Mouse (Mus musculus): Measurements from ENCODE around the gene Panx2. TPM values are rescaled to one million over a fixed set of nuclear protein-coding genes. Genes with fewer than 3 reads are reported as not detected.

Panx2 gene
- polyA plus RNA-seq, 1 experiment from 2014 or later, result 0.23 TPM

DNA sequence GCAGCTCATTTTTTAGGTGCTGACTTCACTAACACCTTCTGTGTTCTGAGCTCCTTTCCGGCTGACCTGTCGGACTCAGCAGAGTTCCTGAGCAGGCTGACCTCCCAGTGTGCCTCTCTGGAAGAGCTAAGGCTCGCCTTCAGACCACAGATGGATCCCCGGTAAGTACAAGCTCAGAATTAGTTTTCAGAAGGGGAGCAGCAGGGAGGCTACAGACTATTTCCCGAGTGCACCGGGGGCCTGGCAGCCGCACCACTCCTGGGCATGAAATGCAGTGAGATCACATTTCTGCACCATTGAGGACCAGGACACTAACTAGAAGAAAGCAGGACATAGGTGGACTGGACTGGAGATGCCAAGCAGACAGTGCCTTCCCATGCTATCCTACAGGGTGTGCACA is 39.1 kb downstream of the Panx2 start:
- H3K9ac ChIP-seq (ENCODE audit: low read length), result no peak overlapping the region
- peaks cover 96% of the 10 kb centered on the region for H3K36me3 ChIP-seq (ENCODE audit: control insufficient read depth, insufficient read depth, low read length)
- ATAC-seq (replicated peaks; ENCODE audit: low FRiP score, low TSS enrichment, low read depth), result no peak
- no peak for DNase-seq (ENCODE audit: low spot score)
- no peak overlapping the region for H3K4me3 ChIP-seq (ENCODE audit: low read depth, low read length)
- no peaks in the 10 kb centered on the region for H3K27me3 ChIP-seq (replicated peaks; ENCODE audit: control insufficient read depth, insufficient read depth, low read length)
- 90% methylated on average over 7 of the region's 7 CpGs for WGBS
- no peak overlapping the region for H3K4me2 ChIP-seq (ENCODE audit: low read length)
- no peaks in the 10 kb centered on the region for H3K9me3 ChIP-seq (ENCODE audit: control insufficient read depth, low read length)
- H3K27ac ChIP-seq (ENCODE audit: low read depth), result no peak overlapping the region
- H3K4me1 ChIP-seq (replicated peaks; ENCODE audit: control insufficient read depth, insufficient read depth, low read length), result no peaks in the 10 kb centered on the region

DNA sequence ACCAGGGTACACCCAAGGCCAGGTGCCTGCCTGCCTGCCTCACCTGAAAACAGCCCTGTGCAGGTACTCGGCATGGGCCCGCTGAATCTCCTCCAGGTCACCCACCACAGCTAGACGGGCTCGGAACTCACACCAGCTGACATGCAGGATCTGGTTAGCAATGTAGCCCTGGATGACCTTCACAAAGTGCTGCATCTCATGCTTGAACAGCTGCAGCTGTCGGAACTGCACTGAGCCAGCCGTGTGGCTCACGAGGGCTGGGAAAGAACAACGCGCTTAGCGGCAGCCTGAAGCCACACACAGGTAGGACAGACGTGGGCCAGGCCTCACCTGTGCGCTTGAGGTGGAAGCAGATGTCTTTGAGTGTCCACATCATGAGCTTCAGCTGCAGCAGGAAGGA is 41.3 kb downstream of the Panx2 start:
- Histone ChIP-seq H3K4me2 (ENCODE audit: low read length) (no peak overlapping the region), H3K27me3 (replicated peaks; ENCODE audit: control insufficient read depth, insufficient read depth, low read length) (no peaks in the 10 kb centered on the region), H3K4me3 (ENCODE audit: low read depth, low read length) (no peak overlapping the region), H3K36me3 (ENCODE audit: control insufficient read depth, insufficient read depth, low read length) (peaks cover 95% of the 10 kb centered on the region), H3K4me1 (replicated peaks; ENCODE audit: control insufficient read depth, insufficient read depth, low read length) (no peaks in the 10 kb centered on the region), H3K9ac (ENCODE audit: low read length) (no peak overlapping the region), H3K9me3 (ENCODE audit: control insufficient read depth, low read length) (no peaks in the 10 kb centered on the region), H3K27ac (ENCODE audit: low read depth) (no peak overlapping the region)
- WGBS, result 90% methylated on average over 12 of the region's 12 CpGs
- no peak for DNase-seq (ENCODE audit: low spot score)
- no peak for ATAC-seq (replicated peaks; ENCODE audit: low FRiP score, low TSS enrichment, low read depth)

DNA sequence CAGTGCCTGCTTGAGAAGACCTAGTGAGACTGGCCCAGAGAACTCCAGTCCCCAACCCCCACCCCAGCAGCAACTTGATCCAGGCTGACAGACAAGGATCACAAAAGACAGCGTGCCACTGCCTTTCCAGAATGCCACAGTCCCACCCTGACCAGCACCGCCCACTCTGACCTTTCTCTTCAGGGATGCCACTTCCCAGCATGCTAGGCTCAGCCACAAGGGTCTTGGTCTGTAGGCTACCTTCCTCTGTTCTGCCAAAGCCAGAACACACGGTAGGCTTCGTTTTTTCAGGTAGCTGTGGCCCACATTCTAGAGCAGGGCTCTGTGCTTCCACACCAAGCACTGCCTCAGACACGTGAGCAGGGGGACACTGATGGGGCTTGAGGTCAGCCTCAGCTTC is 43.1 kb downstream of the Panx2 start:
- Histone ChIP-seq H3K4me1 (replicated peaks; ENCODE audit: control insufficient read depth, insufficient read depth, low read length) (no peaks in the 10 kb centered on the region), H3K9ac (ENCODE audit: low read length) (no peak overlapping the region), H3K27me3 (replicated peaks; ENCODE audit: control insufficient read depth, insufficient read depth, low read length) (no peaks in the 10 kb centered on the region), H3K36me3 (ENCODE audit: control insufficient read depth, insufficient read depth, low read length) (peaks cover 97% of the 10 kb centered on the region), H3K4me3 (ENCODE audit: low read depth, low read length) (no peak overlapping the region), H3K9me3 (ENCODE audit: control insufficient read depth, low read length) (no peaks in the 10 kb centered on the region), H3K4me2 (ENCODE audit: low read length) (no peak overlapping the region), H3K27ac (ENCODE audit: low read depth) (no peak overlapping the region)
- ATAC-seq (replicated peaks; ENCODE audit: low FRiP score, low TSS enrichment, low read depth) (no peak), DNase-seq (ENCODE audit: low spot score) (no peak)
- WGBS, result 83% methylated on average over 5 of the region's 5 CpGs

DNA sequence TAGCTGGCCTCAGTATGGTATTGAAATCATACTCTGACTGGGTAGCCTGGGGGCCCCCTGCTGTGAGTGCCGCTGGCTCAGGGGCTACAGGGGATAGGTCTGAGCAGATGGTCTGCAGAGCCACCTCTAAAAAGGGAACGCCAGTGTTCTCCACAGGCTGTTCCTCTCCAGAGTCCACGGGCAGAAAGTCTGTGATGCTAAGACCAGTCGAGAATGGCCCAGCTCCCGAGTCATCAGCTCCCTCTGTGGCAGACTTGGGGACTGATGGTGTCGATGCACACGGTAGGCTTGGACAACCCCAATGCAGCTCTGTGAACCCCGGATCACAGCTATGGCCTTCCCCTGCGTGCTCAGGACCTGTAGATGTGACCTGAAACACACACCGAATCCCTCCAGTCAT is 44.4 kb downstream of the Panx2 start:
- WGBS, result 89% methylated on average over 10 of the region's 10 CpGs
- no peak for DNase-seq (ENCODE audit: low spot score)
- H3K4me3 ChIP-seq (ENCODE audit: low read depth, low read length), result no peak overlapping the region
- no peaks in the 10 kb centered on the region for H3K4me1 ChIP-seq (replicated peaks; ENCODE audit: control insufficient read depth, insufficient read depth, low read length)
- H3K4me2 ChIP-seq (ENCODE audit: low read length), result no peak overlapping the region
- ATAC-seq (replicated peaks; ENCODE audit: low FRiP score, low TSS enrichment, low read depth), result no peak
- no peaks in the 10 kb centered on the region for H3K9me3 ChIP-seq (ENCODE audit: control insufficient read depth, low read length)
- H3K36me3 ChIP-seq (ENCODE audit: control insufficient read depth, insufficient read depth, low read length), result peaks cover 97% of the 10 kb centered on the region
- no peak overlapping the region for H3K9ac ChIP-seq (ENCODE audit: low read length)
- no peaks in the 10 kb centered on the region for H3K27me3 ChIP-seq (replicated peaks; ENCODE audit: control insufficient read depth, insufficient read depth, low read length)
- H3K27ac ChIP-seq (ENCODE audit: low read depth), result no peak overlapping the region

DNA sequence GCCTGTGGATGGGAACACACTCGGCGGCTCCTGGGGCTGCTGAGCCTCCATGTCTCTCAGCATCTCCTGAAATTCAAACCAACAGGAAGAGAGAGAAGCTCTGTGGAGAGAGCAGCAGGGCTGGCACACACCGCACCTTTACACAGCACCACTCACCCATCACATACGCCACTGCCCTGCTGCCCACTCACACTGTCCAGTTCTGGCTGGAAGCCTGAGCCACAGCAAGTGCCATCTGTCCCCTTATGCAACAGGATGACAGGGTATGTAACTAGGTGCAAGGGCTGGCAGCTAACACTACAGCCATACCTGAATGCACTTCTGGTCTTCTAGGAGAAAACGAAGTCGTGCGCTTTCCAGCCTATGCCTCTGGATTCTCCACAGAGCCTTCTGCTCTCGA is 44.9 kb downstream of the Panx2 start:
- H3K4me1 ChIP-seq (replicated peaks; ENCODE audit: control insufficient read depth, insufficient read depth, low read length), result no peaks in the 10 kb centered on the region
- H3K27ac ChIP-seq (ENCODE audit: low read depth), result no peak overlapping the region
- no peak overlapping the region for H3K4me2 ChIP-seq (ENCODE audit: low read length)
- no peak for ATAC-seq (replicated peaks; ENCODE audit: low FRiP score, low TSS enrichment, low read depth)
- WGBS, result 96% methylated on average over 8 of the region's 8 CpGs
- H3K9ac ChIP-seq (ENCODE audit: low read length), result no peak overlapping the region
- DNase-seq (ENCODE audit: low spot score), result no peak
- H3K4me3 ChIP-seq (ENCODE audit: low read depth, low read length), result no peak overlapping the region
- H3K27me3 ChIP-seq (replicated peaks; ENCODE audit: control insufficient read depth, insufficient read depth, low read length), result no peaks in the 10 kb centered on the region
- H3K9me3 ChIP-seq (ENCODE audit: control insufficient read depth, low read length), result no peaks in the 10 kb centered on the region
- H3K36me3 ChIP-seq (ENCODE audit: control insufficient read depth, insufficient read depth, low read length), result peaks cover 95% of the 10 kb centered on the region

DNA sequence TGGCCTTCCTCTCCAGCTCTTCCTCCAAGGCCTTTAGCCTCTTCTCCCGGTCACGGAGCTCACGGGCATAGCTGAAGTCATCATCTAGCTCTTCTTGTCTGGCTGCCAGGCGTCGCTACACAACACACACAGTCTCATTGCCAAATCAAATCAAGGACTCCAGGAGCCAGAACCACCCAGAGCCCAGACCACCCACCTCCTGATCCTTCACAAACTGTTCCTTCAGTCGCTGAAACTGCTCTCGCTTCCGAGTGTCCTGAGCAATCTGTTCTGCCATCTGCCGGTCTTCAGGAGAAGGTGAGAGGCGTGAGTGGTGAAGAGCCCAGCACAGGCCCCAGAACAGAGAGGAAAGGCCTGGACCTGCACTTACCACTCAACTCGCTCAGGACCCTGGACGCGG is 46.5 kb downstream of the Panx2 start:
- DNase-seq (ENCODE audit: low spot score) (no peak), ATAC-seq (replicated peaks; ENCODE audit: low FRiP score, low TSS enrichment, low read depth) (no peak)
- Histone ChIP-seq H3K9ac (ENCODE audit: low read length) (no peak overlapping the region), H3K27me3 (replicated peaks; ENCODE audit: control insufficient read depth, insufficient read depth, low read length) (no peaks in the 10 kb centered on the region), H3K27ac (ENCODE audit: low read depth) (no peak overlapping the region), H3K4me1 (replicated peaks; ENCODE audit: control insufficient read depth, insufficient read depth, low read length) (no peaks in the 10 kb centered on the region), H3K9me3 (ENCODE audit: control insufficient read depth, low read length) (no peaks in the 10 kb centered on the region), H3K4me3 (ENCODE audit: low read depth, low read length) (no peak overlapping the region), H3K36me3 (ENCODE audit: control insufficient read depth, insufficient read depth, low read length) (peaks cover 95% of the 10 kb centered on the region), H3K4me2 (ENCODE audit: low read length) (no peak overlapping the region)
- WGBS, result 91% methylated on average over 13 of the region's 13 CpGs

- Histone ChIP-seq H3K27ac (ENCODE audit: low read depth) (no peak overlapping the region), H3K36me3 (ENCODE audit: control insufficient read depth, insufficient read depth, low read length) (peaks cover 95% of the 10 kb centered on the region), H3K27me3 (replicated peaks; ENCODE audit: control insufficient read depth, insufficient read depth, low read length) (no peaks in the 10 kb centered on the region), H3K4me1 (replicated peaks; ENCODE audit: control insufficient read depth, insufficient read depth, low read length) (no peaks in the 10 kb centered on the region), H3K4me3 (ENCODE audit: low read depth, low read length) (no peak overlapping the region), H3K9ac (ENCODE audit: low read length) (no peak overlapping the region), H3K4me2 (ENCODE audit: low read length) (no peak overlapping the region), H3K9me3 (ENCODE audit: control insufficient read depth, low read length) (no peaks in the 10 kb centered on the region)
- DNase-seq (ENCODE audit: low spot score) (no peak), ATAC-seq (replicated peaks; ENCODE audit: low FRiP score, low TSS enrichment, low read depth) (no peak)
- 95% methylated on average over 1 of the region's 1 CpGs for WGBS
These were observed 47.4 kb downstream of the Panx2 start for GRCm38 (mm10) chr15:89106976-89107375.

DNA sequence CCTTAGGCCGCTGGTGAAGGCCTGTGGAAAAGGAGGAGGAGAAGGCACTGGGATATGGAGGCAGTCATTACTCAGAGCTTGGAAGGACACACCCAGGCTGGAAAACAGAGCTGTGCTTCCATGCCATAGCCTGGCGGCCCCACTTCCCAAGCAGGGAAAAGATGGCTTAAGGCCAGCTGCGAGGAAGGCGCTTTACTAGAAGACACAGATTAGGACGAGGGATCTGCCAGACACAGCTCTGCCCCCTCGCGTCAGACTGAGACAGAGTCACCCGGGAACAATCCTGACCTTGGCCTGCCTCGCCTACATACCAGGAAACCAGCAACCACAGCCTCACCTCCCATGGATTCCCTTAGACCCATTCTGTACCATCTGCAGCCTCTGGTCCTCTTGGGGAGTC is 50.6 kb downstream of the Panx2 start:
- no peaks in the 10 kb centered on the region for H3K4me1 ChIP-seq (replicated peaks; ENCODE audit: control insufficient read depth, insufficient read depth, low read length)
- no peak overlapping the region for H3K4me2 ChIP-seq (ENCODE audit: low read length)
- WGBS, result 79% methylated on average over 9 of the region's 9 CpGs
- H3K36me3 ChIP-seq (ENCODE audit: control insufficient read depth, insufficient read depth, low read length), result peaks cover 95% of the 10 kb centered on the region
- ATAC-seq (replicated peaks; ENCODE audit: low FRiP score, low TSS enrichment, low read depth), result no peak
- H3K9ac ChIP-seq (ENCODE audit: low read length), result no peak overlapping the region
- no peaks in the 10 kb centered on the region for H3K9me3 ChIP-seq (ENCODE audit: control insufficient read depth, low read length)
- no peak for DNase-seq (ENCODE audit: low spot score)
- H3K27ac ChIP-seq (ENCODE audit: low read depth), result no peak overlapping the region
- no peak overlapping the region for H3K4me3 ChIP-seq (ENCODE audit: low read depth, low read length)
- no peaks in the 10 kb centered on the region for H3K27me3 ChIP-seq (replicated peaks; ENCODE audit: control insufficient read depth, insufficient read depth, low read length)

DNA sequence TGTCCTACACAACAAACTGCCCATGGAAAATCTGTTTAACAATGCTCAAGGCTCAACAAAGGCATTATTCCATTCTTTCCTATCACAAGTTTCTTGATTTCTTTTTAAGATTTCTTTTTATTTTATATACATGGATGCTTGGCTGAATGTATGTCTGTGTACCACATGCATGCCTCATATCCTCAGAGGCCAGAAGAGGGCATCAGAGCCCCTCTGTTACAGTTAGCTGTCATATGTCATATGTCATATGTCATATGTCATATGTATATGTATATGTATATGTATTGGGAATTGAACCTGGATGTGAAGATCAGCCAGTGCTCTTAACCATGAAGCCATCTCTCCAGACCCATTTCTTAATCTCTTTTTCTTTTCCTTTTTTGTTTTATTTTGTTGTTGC is 58.5 kb downstream of the Panx2 start:
- H3K4me2 ChIP-seq (ENCODE audit: low read length), result no peak overlapping the region
- no peak for ATAC-seq (replicated peaks; ENCODE audit: low FRiP score, low TSS enrichment, low read depth)
- H3K27me3 ChIP-seq (replicated peaks; ENCODE audit: control insufficient read depth, insufficient read depth, low read length), result no peaks in the 10 kb centered on the region
- peaks cover 18% of the 10 kb centered on the region for H3K4me1 ChIP-seq (replicated peaks; ENCODE audit: control insufficient read depth, insufficient read depth, low read length)
- DNase-seq (ENCODE audit: low spot score), result no peak
- no peak overlapping the region for H3K4me3 ChIP-seq (ENCODE audit: low read depth, low read length)
- H3K9ac ChIP-seq (ENCODE audit: low read length), result no peak overlapping the region
- H3K9me3 ChIP-seq (ENCODE audit: control insufficient read depth, low read length), result no peaks in the 10 kb centered on the region
- peaks cover 42% of the 10 kb centered on the region for H3K36me3 ChIP-seq (ENCODE audit: control insufficient read depth, insufficient read depth, low read length)
- H3K27ac ChIP-seq (ENCODE audit: low read depth), result no peak overlapping the region

All from intestine, embryonic 14.5 days (tissue).